ENCODE assay signal across 7 mouse cellular contexts in the genomic region with DNA sequence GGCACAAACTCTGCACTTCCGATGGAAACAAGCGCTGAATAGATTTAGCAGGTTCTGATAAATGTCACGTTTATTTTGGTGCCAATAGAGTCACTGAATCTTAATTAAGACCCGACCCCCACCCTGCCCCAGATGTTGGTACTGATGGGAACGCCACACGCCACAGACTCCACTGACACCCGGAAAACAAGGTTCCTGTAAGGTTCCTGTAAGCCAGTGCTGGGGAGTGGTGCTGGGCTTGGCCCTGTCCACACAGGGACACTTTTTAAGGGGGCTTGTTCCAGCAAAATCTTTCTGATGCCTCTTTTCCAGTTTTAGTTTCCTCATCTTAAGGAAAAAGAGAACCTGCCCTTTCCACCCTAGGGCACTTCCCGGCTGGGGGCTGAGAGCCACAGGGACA.
DNase-seq lines count a peak whose midpoint lies in the region; ATAC-seq lines count a peak whose summit lies in the region.

No protein-coding gene starts in this region.

- 0 out of 2 replicates have a peak overlapping the region, but pooled peaks have one; percentile 3 for H3K27ac ChIP-seq in neural tube, embryonic 11.5 days (ENCODE audit: low read depth, low read length)
- H3K27ac ChIP-seq in heart, embryonic 15.5 days = peak overlapping the region; percentile 74
- no peak overlapping the region for H3K27ac ChIP-seq in liver, embryonic 13.5 days

- H3K4me3 ChIP-seq in neural tube, embryonic 11.5 days (ENCODE audit: low read depth, low read length) = peak overlapping the region; percentile 34; the same call in 1 of the 2 replicates
- peak overlapping the region; percentile 49 for H3K4me3 ChIP-seq in heart, embryonic 15.5 days
- no peak overlapping the region for H3K4me3 ChIP-seq in liver, embryonic 13.5 days (replicated peaks)

- H3K4me2 ChIP-seq in neural tube, embryonic 11.5 days (ENCODE audit: low read depth) = peak overlapping the region; percentile 62
- peak overlapping the region; percentile 80 for H3K4me2 ChIP-seq in heart, embryonic 15.5 days
- H3K4me2 ChIP-seq in liver, embryonic 13.5 days = peak overlapping the region; percentile 54

- no peaks in the 10 kb centered on the region for H3K9me3 ChIP-seq in neural tube, embryonic 11.5 days (ENCODE audit: control insufficient read depth, low read length)
- H3K9me3 ChIP-seq in heart, embryonic 15.5 days (replicated peaks) = no peaks in the 10 kb centered on the region
- H3K9me3 ChIP-seq in liver, embryonic 13.5 days (replicated peaks) = no peaks in the 10 kb centered on the region

- no peaks in the 10 kb centered on the region for H3K36me3 ChIP-seq in neural tube, embryonic 11.5 days (ENCODE audit: control insufficient read depth, insufficient read depth, low read length)
- no peaks in the 10 kb centered on the region for H3K36me3 ChIP-seq in heart, embryonic 15.5 days
- H3K36me3 ChIP-seq in liver, embryonic 13.5 days = no peaks in the 10 kb centered on the region

- DNase-seq in neural tube, embryonic 11.5 days (ENCODE audit: low spot score) = no peak
- no peak for DNase-seq in neural tube, embryonic 10.5 days (ENCODE audit: extremely low spot score, low spot score)
- DNase-seq in liver, embryonic 13.5 days = no peak
- no peak for DNase-seq in left cerebral cortex, adult 9 months (ENCODE audit: low spot score in 2 of 2)
- no peak for DNase-seq in testis, postnatal 14 days (ENCODE audit: low spot score)
- no peak for DNase-seq in layer of hippocampus, adult 9-10 months (ENCODE audit: low spot score)

- WGBS in neural tube, embryonic 11.5 days = 15% methylated on average over 8 of the region's 8 CpGs
- WGBS in heart, embryonic 15.5 days = 18% methylated on average over 8 of the region's 8 CpGs
- WGBS in liver, embryonic 13.5 days (ENCODE audit: insufficient replicate concordance) = 11% methylated on average over 8 of the region's 8 CpGs

- H3K27me3 ChIP-seq in neural tube, embryonic 11.5 days (ENCODE audit: control insufficient read depth, insufficient read depth, low read length) = no peaks in the 10 kb centered on the region
- H3K27me3 ChIP-seq in heart, embryonic 15.5 days = peaks cover 13% of the 10 kb centered on the region
- H3K27me3 ChIP-seq in liver, embryonic 13.5 days = no peaks in the 10 kb centered on the region

- peaks cover 16% of the 10 kb centered on the region for H3K4me1 ChIP-seq in neural tube, embryonic 11.5 days (ENCODE audit: control insufficient read depth, insufficient read depth, low read length)
- H3K4me1 ChIP-seq in heart, embryonic 15.5 days (replicated peaks) = peaks cover 21% of the 10 kb centered on the region
- 0 out of 2 replicates have a peak, but pooled peaks cover 4% of the 10 kb centered on the region for H3K4me1 ChIP-seq in liver, embryonic 13.5 days (replicated peaks)

- no peak overlapping the region for H3K9ac ChIP-seq in neural tube, embryonic 11.5 days (ENCODE audit: low read length)
- H3K9ac ChIP-seq in heart, embryonic 15.5 days = no peak overlapping the region
- no peak overlapping the region for H3K9ac ChIP-seq in liver, embryonic 13.5 days

- ATAC-seq in neural tube, embryonic 11.5 days (ENCODE audit: insufficient read depth, low FRiP score, low TSS enrichment) = peak; percentile 53
- ATAC-seq in heart, embryonic 15.5 days (replicated peaks; ENCODE audit: insufficient number of reproducible peaks, insufficient read depth, low FRiP score, low read depth) = no peak
- no peak for ATAC-seq in liver, embryonic 13.5 days (ENCODE audit: low read depth)
